Mouse (Mus musculus) thymus, adult 2 months (tissue): ENCODE measurements around the gene Crybg1.

Source experiments
- CTCF ChIP-seq: fragments of 200-500 bp; IDR thresholded peaks from 2 replicates; pipeline ENCODE4 v1.5.1; 2012; ENCODE audit warnings: mild to moderate bottlenecking, control low read depth, low read length, moderate library complexity, borderline replicate concordance; ENCODE audit not compliant: control insufficient read depth, poor library complexity, insufficient read depth; ENCODE audit errors: extremely low read depth
- POLR2A ChIP-seq: fragments of 200-500 bp; IDR thresholded peaks from 2 replicates; pipeline ENCODE4 v1.6.1; 2012; ENCODE audit warnings: mild to moderate bottlenecking, low read length, control low read depth, moderate library complexity; ENCODE audit not compliant: control insufficient read depth, poor library complexity, insufficient read depth; ENCODE audit errors: extremely low read depth

DNA sequence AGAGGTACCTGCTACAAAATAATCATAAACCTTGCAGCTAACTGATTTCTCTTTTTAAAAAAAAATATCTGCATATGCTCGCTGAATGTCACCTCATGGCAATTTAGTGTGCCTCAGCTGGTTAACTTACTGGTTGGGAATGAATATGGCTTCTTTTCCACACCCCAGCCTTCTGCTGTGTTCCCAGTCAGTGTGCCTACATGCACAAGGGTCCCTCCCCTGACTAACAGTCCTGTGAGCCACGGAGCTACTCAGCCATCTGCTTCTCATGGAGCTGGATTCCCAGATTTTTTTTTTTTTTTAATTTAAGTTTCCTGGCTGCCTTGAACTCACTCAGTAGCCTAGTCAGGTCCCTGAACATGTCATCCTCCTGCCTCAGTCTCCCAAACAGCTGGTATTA is 183.7 kb downstream of the Crybg1 start:
- no peak for TF ChIP-seq CTCF
- no peak for TF ChIP-seq POLR2A
